Mouse (Mus musculus): ENCODE data around the gene Tm7sf3. TPM values are rescaled to one million over a fixed set of nuclear protein-coding genes. Genes with fewer than 3 reads are reported as not detected.

Tm7sf3 gene
- polyA plus RNA-seq, 1 experiment: 9.6 TPM

DNA sequence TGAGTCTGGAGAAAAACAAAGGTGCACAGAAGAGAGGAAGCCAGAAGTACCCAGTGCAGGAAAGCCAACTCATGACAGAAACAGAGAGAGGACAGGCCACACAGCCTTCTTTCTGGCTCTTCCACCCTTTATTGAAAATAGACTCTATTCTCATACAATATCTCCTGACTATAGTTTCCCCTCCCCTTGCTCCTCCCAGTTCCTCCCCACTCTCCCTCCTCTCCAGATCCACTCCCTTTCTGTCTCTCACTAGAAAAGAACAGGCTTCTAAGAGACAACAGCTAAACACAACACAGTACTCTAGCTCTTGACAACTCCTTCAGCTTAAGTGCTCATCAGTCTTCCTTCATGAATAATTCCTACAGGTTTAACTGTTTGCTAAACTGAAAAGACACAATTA, 26.0 kb upstream of the Tm7sf3 start:
- H3K4me3 ChIP-seq (ENCODE audit: insufficient read depth, low read depth, low read length): no peak overlapping the region
- peaks cover 5% of the 10 kb centered on the region for H3K4me1 ChIP-seq (ENCODE audit: control insufficient read depth, insufficient read depth, insufficient read length, low read length)
- no peak overlapping the region for H3K27ac ChIP-seq (replicated peaks; ENCODE audit: low read depth, low read length)

DNA sequence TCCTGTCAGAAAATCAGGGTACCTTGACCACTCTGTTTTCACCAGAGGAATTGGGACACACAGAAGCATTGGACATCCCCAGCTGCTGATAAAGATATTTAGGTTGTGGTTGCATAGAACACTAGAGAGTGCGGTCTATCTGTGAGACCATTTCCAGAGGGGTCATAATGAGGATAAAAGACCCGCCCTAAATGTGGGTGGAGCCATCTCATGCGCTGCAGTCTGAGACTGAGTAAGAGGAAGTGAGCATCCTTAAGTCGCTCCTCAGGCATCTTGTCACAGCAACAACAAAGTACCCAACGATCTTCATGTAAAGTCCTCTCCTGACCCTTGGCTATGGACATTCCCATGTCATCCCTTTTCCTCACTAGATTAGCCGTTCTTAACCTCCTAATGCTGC, 24.2 kb upstream of the Tm7sf3 start:
- H3K4me1 ChIP-seq (ENCODE audit: control insufficient read depth, insufficient read depth, insufficient read length, low read length): peaks cover 5% of the 10 kb centered on the region
- no peak overlapping the region for H3K27ac ChIP-seq (replicated peaks; ENCODE audit: low read depth, low read length)
- no peak overlapping the region for H3K4me3 ChIP-seq (ENCODE audit: insufficient read depth, low read depth, low read length)

DNA sequence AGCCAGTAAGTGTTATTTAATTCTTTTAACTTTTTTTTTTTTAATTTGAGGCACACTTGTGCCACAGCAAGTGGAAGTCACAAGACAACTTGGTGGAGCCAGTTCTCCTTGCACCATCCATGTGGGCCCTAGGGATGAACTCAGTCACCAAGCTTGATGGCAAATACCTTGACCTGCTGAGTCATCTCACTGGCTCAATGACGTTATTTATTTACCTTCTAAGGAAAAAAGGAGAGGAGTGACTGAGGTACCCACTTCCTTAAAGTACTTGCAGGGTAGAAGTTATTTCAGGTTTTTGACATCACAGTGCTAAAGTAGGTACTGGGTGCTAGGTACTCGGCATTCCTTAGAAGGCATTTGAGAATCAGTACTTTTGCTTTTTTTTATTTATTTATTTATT, 22.8 kb upstream of the Tm7sf3 start:
- H3K4me1 ChIP-seq (ENCODE audit: control insufficient read depth, insufficient read depth, insufficient read length, low read length): peaks cover 5% of the 10 kb centered on the region

DNA sequence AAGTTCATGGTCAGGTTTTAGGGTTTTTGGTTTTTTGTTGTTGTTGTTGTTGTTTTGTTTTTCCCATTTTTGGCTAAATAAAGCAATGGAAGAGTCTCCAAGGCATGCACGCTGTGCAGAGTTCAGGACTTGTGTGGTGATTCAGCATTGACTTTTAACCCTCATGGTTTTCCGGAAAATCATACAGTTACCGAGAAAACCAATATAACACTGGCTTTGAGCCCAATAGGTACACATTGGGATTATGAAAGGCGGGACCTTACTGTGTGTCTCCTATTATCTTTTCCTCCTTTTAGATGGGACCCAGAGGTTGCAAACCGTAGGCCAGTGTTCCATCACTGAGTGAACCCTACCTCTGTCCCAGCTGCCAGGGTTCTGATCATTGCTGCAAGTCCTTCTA, 22.3 kb upstream of the Tm7sf3 start:
- Histone ChIP-seq H3K27ac (replicated peaks; ENCODE audit: low read depth, low read length) (no peak overlapping the region), H3K4me3 (ENCODE audit: insufficient read depth, low read depth, low read length) (no peak overlapping the region), H3K4me1 (ENCODE audit: control insufficient read depth, insufficient read depth, insufficient read length, low read length) (peaks cover 5% of the 10 kb centered on the region)

More for the DNA sequence above, 22.8 kb upstream of the Tm7sf3 start:
- H3K4me3 ChIP-seq (ENCODE audit: insufficient read depth, low read depth, low read length): no peak overlapping the region
- H3K27ac ChIP-seq (replicated peaks; ENCODE audit: low read depth, low read length): no peak overlapping the region

DNA sequence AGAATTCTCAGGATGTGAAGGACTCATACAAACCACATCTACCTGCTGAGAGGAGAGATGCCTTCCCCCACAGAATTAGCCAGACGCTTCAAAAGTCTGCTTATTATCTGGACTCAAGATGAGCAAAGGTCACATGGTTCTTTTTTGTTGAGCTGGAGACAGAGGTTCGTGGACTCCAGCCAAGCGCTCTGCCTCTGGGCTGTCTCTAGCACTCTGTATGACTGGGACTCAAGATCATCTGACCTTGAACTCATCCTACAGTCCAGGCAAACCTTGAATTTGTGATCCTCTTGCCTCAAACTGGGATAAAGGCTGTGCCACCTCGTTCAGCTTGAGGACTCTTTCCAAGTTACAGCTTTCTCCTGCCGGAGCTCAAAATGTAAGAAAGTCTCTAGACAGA, 21.5 kb upstream of the Tm7sf3 start:
- H3K27ac ChIP-seq (replicated peaks; ENCODE audit: low read depth, low read length): peak overlapping the region; percentile 42; the same call in 1 of the 2 replicates
- H3K4me3 ChIP-seq (ENCODE audit: insufficient read depth, low read depth, low read length): no peak overlapping the region

DNA sequence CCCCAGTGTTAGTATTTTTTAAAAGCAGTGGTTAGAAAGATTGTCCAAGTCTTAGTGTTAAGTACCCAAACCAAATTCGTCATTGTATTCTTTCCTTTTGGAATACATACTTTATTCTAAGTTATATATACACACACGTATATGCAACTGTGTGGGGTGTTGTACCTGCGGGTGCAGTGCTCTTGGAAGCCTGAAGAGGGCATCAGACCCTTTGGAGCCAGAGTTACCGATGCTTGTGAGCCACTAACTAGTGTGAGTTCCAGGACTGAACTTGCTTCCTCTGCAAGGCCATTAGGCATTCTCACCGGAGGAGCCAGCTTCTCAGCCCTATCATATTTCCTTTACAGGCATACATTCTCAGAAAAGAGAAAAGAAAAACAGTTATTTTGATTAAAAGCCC, 20.1 kb upstream of the Tm7sf3 start:
- no peak overlapping the region for H3K4me3 ChIP-seq (ENCODE audit: insufficient read depth, low read depth, low read length)
- peaks cover 4% of the 10 kb centered on the region for H3K4me1 ChIP-seq (ENCODE audit: control insufficient read depth, insufficient read depth, insufficient read length, low read length)
- no peak overlapping the region for H3K27ac ChIP-seq (replicated peaks; ENCODE audit: low read depth, low read length)

More for the DNA sequence above, 21.5 kb upstream of the Tm7sf3 start:
- H3K4me1 ChIP-seq (ENCODE audit: control insufficient read depth, insufficient read depth, insufficient read length, low read length): peaks cover 4% of the 10 kb centered on the region

DNA sequence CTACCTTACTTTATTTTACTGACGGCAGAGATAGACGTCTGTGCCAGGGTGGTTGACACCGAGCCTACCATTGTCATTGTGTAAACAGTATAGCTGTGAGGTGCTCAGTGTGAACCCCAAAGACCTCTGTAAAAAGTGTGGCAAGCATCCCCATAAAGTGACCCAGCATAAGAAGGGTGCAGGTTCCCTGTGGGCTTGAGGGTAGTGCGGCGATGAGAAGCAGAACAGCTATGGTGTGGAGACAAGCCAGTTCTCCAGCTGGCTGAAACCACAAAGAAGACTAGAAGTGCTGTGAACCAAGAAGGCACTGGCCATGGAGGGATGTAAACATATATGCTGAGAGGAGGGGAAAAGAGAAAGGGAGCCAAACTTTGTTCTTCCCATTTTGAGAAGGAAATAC, 19.0 kb upstream of the Tm7sf3 start:
- H3K4me1 ChIP-seq (ENCODE audit: control insufficient read depth, insufficient read depth, insufficient read length, low read length): peaks cover 4% of the 10 kb centered on the region
- H3K4me3 ChIP-seq (ENCODE audit: insufficient read depth, low read depth, low read length): no peak overlapping the region
- H3K27ac ChIP-seq (replicated peaks; ENCODE audit: low read depth, low read length): no peak overlapping the region

DNA sequence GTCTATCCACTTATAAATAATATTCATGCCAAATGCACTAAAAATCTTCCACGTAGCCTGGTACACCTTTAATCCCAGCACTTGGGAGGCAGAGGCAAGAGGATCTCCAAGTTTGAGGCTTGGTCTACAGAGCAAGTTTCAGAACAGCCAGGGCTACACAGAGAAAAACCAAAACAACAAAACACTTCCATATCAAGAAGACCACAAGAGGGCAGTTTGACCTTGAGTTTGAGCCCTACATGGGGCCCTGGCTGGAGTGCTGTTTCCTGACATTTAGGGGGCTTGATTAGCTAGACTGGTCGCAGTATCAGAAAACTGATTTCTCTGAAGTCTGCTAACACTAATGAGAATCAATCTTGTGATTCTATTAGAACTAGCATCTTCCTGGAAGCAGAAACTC, 18.0 kb upstream of the Tm7sf3 start:
- H3K27ac ChIP-seq (replicated peaks; ENCODE audit: low read depth, low read length): no peak overlapping the region
- H3K4me3 ChIP-seq (ENCODE audit: insufficient read depth, low read depth, low read length): no peak overlapping the region
- H3K4me1 ChIP-seq (ENCODE audit: control insufficient read depth, insufficient read depth, insufficient read length, low read length): peaks cover 4% of the 10 kb centered on the region

DNA sequence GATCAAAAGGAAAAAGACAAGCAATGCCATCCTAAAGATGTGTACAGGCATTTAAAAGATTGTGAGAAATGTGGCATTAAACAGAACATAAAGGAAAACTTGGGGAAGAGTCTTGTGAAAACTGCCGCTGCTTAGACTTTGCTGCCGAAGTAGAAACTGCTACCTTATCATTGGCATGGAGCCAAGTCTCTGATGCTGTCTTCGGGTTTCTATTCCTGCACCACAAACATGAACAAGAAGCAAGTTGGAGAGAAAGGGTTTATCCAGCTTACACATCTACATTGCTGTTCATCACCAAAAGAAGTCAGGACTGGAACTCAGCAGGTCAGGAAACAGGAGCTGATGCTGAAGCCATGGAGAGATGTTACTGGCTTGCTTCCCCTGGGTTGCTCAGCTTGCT, 10.6 kb upstream of the Tm7sf3 start:
- Histone ChIP-seq H3K27ac (replicated peaks; ENCODE audit: low read depth, low read length) (no peak overlapping the region), H3K4me3 (ENCODE audit: insufficient read depth, low read depth, low read length) (no peak overlapping the region), H3K4me1 (ENCODE audit: control insufficient read depth, insufficient read depth, insufficient read length, low read length) (no peaks in the 10 kb centered on the region)

DNA sequence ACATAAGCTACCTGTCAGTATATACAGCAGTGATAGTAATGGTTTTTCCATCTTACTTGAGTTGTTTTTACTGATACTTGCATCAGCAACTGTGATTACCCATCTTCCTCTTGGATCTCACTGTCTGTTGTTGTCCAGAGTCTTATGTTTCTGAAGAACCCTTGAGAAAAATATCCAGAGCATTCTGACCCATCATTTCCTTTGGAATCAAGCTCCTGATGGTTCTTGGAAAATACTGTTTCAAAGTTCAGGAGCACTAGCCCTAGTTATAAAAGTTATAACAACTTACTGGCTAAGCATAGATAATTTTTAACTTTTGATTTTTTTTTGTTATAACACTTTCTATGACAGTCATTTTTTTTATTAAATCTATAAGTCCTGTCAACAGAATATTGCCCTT, 8.8 kb upstream of the Tm7sf3 start:
- Histone ChIP-seq H3K4me1 (ENCODE audit: control insufficient read depth, insufficient read depth, insufficient read length, low read length) (no peaks in the 10 kb centered on the region), H3K27ac (replicated peaks; ENCODE audit: low read depth, low read length) (no peak overlapping the region), H3K4me3 (ENCODE audit: insufficient read depth, low read depth, low read length) (no peak overlapping the region)

DNA sequence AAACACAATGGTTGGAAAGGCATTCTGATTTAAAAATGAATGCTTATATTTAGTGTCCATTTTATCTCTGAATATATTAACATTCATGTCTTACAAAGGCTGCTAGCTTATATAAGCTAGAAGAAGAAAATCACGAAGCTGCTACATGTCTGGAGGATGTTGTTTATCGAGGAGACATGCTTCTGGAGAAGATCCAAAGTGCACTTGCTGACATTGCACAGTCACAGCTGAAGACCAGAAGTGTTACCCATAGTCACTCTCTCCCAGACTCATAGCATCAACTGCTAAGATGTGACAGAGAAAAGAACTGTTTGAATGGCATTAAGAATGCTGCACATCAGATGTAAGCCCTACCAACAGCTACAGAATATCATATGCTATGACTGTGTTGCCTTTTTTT, 7.4 kb upstream of the Tm7sf3 start:
- H3K4me3 ChIP-seq (ENCODE audit: insufficient read depth, low read depth, low read length): no peak overlapping the region
- no peaks in the 10 kb centered on the region for H3K4me1 ChIP-seq (ENCODE audit: control insufficient read depth, insufficient read depth, insufficient read length, low read length)
- no peak overlapping the region for H3K27ac ChIP-seq (replicated peaks; ENCODE audit: low read depth, low read length)

DNA sequence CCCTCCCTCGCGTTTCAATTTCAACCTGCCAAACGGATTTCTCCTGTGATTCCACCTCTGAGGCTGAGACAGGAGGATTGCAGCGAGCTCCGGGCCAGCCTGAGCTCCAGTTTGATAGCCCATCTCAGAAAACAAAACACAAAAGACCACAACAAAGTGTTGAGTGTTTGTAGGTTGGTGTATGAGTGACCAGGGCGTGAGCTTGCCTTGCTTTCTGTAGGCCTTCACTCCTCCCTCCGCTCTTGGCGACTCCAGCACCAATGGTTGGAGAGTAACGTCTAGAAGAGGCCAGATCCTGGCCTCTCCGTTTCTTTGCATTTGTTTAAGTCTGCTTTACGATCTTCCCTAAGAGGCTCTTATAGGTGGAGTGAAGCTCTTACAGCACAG, 553 bp upstream of the Tm7sf3 start:
- Histone ChIP-seq H3K4me3 (ENCODE audit: insufficient read depth, low read depth, low read length) (peak overlapping the region; percentile 85), H3K4me1 (ENCODE audit: control insufficient read depth, insufficient read depth, insufficient read length, low read length) (peaks cover 6% of the 10 kb centered on the region), H3K27ac (replicated peaks; ENCODE audit: low read depth, low read length) (peak overlapping the region; percentile 12; the same call in 1 of the 2 replicates)

DNA sequence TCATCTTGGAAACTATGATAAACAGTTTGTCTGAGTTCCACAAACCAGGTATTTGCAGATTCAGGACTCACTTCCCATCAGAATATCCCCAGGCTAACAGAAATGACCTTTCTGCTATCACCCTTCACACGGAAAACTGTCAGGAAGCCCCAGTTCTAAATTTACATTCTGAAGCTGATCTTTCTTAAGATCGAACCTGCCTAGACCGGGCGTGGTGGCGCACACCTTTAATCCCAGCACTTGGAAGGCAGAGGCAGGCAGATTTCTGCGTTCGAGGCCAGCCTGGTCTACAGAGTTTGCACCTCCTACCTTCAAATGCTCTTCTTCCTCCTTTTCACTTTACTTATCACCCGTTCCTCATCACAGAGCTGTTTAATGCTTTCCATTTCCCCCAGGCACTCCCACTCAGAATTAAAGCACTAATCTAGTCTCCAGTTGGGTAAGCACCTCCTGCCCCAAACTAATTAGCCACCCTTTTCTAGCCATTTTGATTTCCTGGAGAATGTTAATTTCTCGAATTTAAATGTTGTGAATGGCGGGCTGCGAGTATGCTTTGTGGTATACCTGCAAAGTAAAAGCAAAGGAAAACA, 908 bp downstream of the Tm7sf3 start:
- Histone ChIP-seq H3K4me3 (ENCODE audit: insufficient read depth, low read depth, low read length) (peak overlapping the region; percentile 69), H3K4me1 (ENCODE audit: control insufficient read depth, insufficient read depth, insufficient read length, low read length) (peaks cover 6% of the 10 kb centered on the region), H3K27ac (replicated peaks; ENCODE audit: low read depth, low read length) (peak overlapping the region; percentile 58)

DNA sequence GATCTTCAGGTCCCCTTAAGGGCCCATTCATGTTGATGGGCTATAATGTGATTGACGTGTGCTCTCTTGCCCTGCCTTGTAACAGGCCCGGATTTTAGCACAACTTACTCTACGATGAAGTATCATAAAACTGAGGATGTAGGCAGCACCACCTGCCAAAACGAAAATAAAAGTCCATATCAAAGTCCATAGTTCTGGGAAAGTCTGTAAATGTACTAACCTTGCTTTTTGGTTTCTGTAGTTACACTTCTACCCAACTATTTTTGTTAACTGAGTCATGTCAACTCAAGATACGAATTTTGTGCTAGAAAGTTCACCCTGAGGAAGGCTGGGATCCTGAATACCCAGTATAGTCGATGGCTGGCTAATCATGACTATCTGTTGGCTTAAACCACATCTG, 1.6 kb downstream of the Tm7sf3 start:
- Histone ChIP-seq H3K4me1 (ENCODE audit: control insufficient read depth, insufficient read depth, insufficient read length, low read length) (peaks cover 6% of the 10 kb centered on the region), H3K4me3 (ENCODE audit: insufficient read depth, low read depth, low read length) (no peak overlapping the region), H3K27ac (replicated peaks; ENCODE audit: low read depth, low read length) (no peak overlapping the region)

DNA sequence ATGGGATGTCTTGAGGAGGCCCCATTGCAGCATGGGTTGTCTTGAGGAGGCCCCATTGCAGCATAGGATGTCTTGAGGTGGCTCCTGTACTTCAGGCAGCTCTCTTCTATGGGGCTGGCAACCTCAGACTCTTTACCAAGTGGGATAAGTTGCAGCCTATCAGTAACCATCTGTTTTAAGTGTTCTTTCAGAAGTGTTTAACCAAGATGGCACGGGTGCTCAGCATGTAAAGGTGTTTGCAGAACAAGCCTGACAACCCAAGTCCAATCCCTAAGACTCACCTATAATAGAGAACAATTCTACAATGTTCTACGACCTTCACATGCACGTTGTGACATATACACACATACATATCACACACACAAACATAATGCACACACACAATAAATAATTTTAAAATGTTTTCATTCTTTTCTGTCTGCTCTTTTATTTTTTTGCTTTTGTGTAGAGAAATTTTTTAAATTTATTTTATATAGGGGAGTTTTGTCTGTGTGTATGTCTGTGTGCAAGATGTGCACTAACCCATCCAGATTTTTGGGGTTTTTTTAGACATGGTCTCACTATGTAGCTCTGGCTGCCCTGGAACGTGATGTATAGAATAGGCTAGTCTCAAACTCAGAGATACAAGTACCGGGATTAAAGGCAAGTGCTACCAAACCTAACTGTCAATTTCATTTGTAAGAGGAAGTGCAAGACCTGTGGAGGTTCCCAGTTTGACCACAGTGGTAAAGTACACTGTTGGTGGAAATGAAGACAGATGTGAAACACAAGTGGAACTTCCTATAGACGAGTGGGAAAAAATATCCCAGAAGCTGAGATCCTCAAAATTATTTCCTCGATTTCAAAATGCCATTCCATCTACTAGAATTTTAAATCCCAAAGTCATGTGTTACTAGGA, 2.3 kb downstream of the Tm7sf3 start:
- Histone ChIP-seq H3K27ac (replicated peaks; ENCODE audit: low read depth, low read length) (no peak overlapping the region), H3K4me1 (ENCODE audit: control insufficient read depth, insufficient read depth, insufficient read length, low read length) (peaks cover 6% of the 10 kb centered on the region), H3K4me3 (ENCODE audit: insufficient read depth, low read depth, low read length) (no peak overlapping the region)

DNA sequence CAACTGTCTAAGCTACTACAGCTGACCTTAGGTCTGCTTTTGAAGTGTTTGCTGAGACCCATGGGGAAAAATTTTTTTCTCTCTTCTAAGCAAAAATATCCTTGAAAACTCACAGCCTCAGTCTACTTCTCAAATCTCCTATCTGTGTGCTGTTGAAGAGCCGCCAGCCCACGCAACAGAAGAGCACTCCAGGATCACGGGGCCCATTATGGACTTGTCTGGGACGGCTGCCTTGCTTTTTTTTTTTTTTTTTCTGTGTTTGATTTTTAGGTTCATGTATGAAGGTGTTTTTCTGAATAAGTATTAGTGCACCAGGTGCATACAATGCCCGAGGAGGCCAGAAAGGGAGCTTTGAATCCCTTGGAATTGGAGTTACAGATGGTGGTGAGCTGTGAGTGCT, 6.1 kb downstream of the Tm7sf3 start:
- Histone ChIP-seq H3K4me3 (ENCODE audit: insufficient read depth, low read depth, low read length) (no peak overlapping the region), H3K4me1 (ENCODE audit: control insufficient read depth, insufficient read depth, insufficient read length, low read length) (peaks cover 4% of the 10 kb centered on the region; the same call in 1 of the 2 replicates), H3K27ac (replicated peaks; ENCODE audit: low read depth, low read length) (no peak overlapping the region)
